Mouse (Mus musculus): ENCODE measurements around the gene Prmt1. TPM values are rescaled to one million over a fixed set of nuclear protein-coding genes. Genes with fewer than 3 reads are reported as not detected.
A peak's percentile ranks its signal among the peaks of the same experiment; 100 is the strongest.

The Prmt1 gene
- polyA plus RNA-seq, 1 experiment from 2014 or later = 909 TPM

DNA sequence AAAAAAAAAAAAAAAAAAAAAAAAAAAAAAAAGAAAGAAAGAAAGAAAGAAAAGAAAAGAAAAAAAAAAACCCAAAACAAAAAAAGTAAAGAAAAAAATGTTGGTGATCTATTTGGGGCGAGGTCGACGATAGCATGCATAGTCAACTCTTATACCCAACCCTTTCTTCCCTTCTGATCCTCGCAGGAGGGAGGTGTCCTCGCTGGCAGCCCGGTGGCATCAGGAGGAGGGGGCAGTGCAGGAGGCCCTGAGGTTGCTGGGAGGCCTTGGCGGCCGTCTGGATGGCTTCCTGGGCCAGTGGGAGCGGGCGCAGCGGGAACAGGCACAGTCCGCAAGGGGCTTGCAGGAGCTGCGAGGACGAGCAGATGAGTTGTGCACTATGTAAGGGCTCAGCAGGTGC, 32.8 kb downstream of the Prmt1 start:
- no peak for DNase-seq (ENCODE audit: extremely low spot score, low spot score)
- Histone ChIP-seq H3K9me3 (no peaks in the 10 kb centered on the region), H3K36me3 (replicated peaks) (peaks cover under 1% of the 10 kb centered on the region; the same call in 1 of the 2 replicates), H3K27me3 (ENCODE audit: poor library complexity, severe bottlenecking) (peaks cover 35% of the 10 kb centered on the region), H3K4me1 (peaks cover 32% of the 10 kb centered on the region), H3K27ac (0 out of 2 replicates have a peak overlapping the region, but pooled peaks have one; percentile 36), H3K4me3 (0 out of 2 replicates have a peak overlapping the region, but pooled peaks have one; percentile 7)
- 59% methylated on average over 14 of the region's 14 CpGs for WGBS

DNA sequence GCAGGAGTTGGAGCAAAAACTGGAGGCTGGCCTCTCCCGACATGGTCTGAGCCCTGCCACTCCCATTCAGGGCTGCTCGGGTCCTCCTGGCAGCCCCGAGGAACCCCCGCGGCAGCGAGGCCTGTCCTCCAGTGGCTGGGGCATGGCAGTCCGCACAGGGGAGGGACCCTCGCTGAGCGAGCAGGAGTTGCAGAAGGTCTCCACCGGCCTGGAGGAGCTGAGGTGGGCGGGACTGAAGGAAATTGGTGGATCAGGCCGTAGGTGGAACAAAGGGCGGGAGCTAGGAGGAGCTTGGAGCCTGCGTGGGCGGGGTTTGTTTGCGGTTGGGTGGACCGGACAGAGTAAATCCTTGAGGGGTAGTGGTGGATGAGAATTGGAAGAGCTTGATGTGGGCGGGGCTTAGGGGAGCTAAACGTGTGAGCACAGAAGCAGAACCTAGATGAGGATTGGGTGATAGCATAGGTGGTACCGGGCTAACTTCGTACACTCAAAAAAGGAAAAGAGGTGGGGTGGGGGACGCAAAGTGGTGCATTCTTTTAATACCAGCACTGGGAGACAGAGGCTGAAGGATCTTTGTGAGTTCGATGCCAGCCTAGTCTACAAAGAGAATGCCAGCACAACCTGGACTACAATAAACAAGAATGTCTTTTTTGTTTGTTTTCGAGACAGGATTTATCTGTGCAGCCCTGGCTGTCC, 33.6 kb downstream of the Prmt1 start:
- peaks cover 41% of the 10 kb centered on the region for H3K27me3 ChIP-seq (ENCODE audit: poor library complexity, severe bottlenecking)
- H3K4me3 ChIP-seq = peak overlapping the region; percentile 55
- DNase-seq (ENCODE audit: extremely low spot score, low spot score) = peak; percentile 94
- H3K9me3 ChIP-seq = no peaks in the 10 kb centered on the region
- peaks cover 37% of the 10 kb centered on the region for H3K4me1 ChIP-seq
- WGBS = 7% methylated on average over 24 of the region's 24 CpGs
- peak overlapping the region; percentile 83 for H3K27ac ChIP-seq
- H3K36me3 ChIP-seq (replicated peaks) = no peaks in the 10 kb centered on the region

- peak overlapping the region; percentile 55 for H3K4me3 ChIP-seq
- peaks cover 33% of the 10 kb centered on the region for H3K4me1 ChIP-seq
- H3K27ac ChIP-seq = peak overlapping the region; percentile 83
- H3K9me3 ChIP-seq = no peaks in the 10 kb centered on the region
- under 1% methylated on average over 10 of the region's 10 CpGs for WGBS
- peaks cover 41% of the 10 kb centered on the region for H3K27me3 ChIP-seq (ENCODE audit: poor library complexity, severe bottlenecking)
- DNase-seq (ENCODE audit: extremely low spot score, low spot score) = peak; percentile 62
- H3K36me3 ChIP-seq (replicated peaks) = no peaks in the 10 kb centered on the region
Measured at GRCm38 (mm10) chr7:44951960-44952359, 34.4 kb downstream of the Prmt1 start.

DNA sequence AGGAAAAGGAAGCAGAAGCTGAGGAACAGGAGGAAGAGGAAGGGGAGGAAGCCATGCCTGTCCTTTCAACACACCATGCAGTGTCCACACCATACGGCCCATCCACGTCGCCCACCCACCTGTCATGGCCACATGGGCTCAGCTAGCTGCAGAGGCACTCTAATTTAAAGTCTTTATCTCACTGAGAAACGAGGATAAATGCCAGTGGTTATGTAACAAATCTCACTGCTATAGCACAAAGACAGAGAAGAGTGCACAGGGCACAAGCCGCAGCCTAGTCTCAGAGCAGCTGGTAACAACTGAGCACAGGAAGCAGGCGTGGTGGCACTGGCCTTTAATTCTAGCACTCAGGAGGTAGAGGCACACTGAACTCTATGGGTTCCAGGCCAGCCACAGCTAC, 36.4 kb downstream of the Prmt1 start:
- Histone ChIP-seq H3K36me3 (replicated peaks) (no peaks in the 10 kb centered on the region), H3K4me3 (no peak overlapping the region), H3K4me1 (peaks cover 31% of the 10 kb centered on the region), H3K27ac (no peak overlapping the region), H3K27me3 (ENCODE audit: poor library complexity, severe bottlenecking) (peaks cover 41% of the 10 kb centered on the region), H3K9me3 (no peaks in the 10 kb centered on the region)
- DNase-seq (ENCODE audit: extremely low spot score, low spot score) = no peak
- 78% methylated on average over 6 of the region's 6 CpGs for WGBS

DNA sequence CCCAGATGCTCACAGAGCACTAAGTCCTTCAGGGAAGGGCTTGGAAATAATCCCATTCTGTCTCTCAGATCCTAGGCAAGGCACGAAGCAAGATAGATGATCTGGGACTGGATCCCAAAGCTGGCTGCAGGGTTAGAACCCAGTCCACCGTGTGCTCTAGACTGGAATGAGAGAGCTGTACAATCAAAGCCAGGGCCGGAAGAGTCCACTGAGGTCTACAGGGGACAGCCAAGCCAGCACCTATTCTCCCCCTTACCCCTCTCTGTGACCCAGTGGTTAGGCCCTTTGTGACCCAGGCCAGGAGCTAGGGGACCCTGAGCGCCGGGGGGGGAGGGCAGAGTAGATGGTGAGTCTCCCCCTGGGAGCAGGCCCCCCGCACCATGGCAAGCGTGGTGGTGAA, 43.5 kb downstream of the Prmt1 start, which contains the start of gene Tsks:
Tsks (plus strand) TSS at position 301 of the 400 bp plus-strand sequence.
- Histone ChIP-seq H3K27me3 (ENCODE audit: poor library complexity, severe bottlenecking) (no peaks in the 10 kb centered on the region; the same call in 1 of the 2 replicates), H3K36me3 (replicated peaks) (no peaks in the 10 kb centered on the region), H3K4me1 (0 out of 2 replicates have a peak, but pooled peaks cover 1% of the 10 kb centered on the region), H3K9me3 (no peaks in the 10 kb centered on the region), H3K4me3 (no peak within 1 kb of the TSS), H3K27ac (no peak within 1 kb of the TSS; the same call in 1 of the 2 replicates)
- WGBS = 83% methylated on average over 7 of the region's 7 CpGs
- DNase-seq (ENCODE audit: extremely low spot score, low spot score) = no peak

- H3K4me1 ChIP-seq = no peaks in the 10 kb centered on the region
Measured at GRCm38 (mm10) chr7:44938680-44939079, 47.7 kb downstream of the Prmt1 start.

GRCm38 (mm10) chr7:44929204-44930151, 56.9 kb downstream of the Prmt1 start, which contains the start of gene Ap2a1:
Gene Ap2a1, minus strand, starts transcription at chr7:44929496.
- H3K27me3 ChIP-seq (ENCODE audit: poor library complexity, severe bottlenecking) = no peaks in the 10 kb centered on the region
- WGBS = under 1% methylated on average over 84 of the region's 84 CpGs
- peaks cover 29% of the 10 kb centered on the region for H3K4me1 ChIP-seq
- peaks cover 24% of the 10 kb centered on the region for H3K36me3 ChIP-seq (replicated peaks)
- DNase-seq (ENCODE audit: extremely low spot score, low spot score) = peak; percentile 100
- peak within 1 kb of the TSS; percentile 89 for H3K27ac ChIP-seq
- H3K4me3 ChIP-seq = peak within 1 kb of the TSS; percentile 95
- H3K9me3 ChIP-seq = no peaks in the 10 kb centered on the region

More at GRCm38 (mm10) chr7:44938680-44939079, 47.7 kb downstream of the Prmt1 start:
- Histone ChIP-seq H3K36me3 (replicated peaks) (no peaks in the 10 kb centered on the region), H3K4me3 (no peak overlapping the region), H3K27me3 (ENCODE audit: poor library complexity, severe bottlenecking) (no peaks in the 10 kb centered on the region), H3K27ac (no peak overlapping the region), H3K9me3 (peaks cover 8% of the 10 kb centered on the region; the same call in 1 of the 2 replicates)
- DNase-seq (ENCODE audit: extremely low spot score, low spot score) = no peak
- 92% methylated on average over 4 of the region's 4 CpGs for WGBS

GRCm38 (mm10) chr7:44928570-44928969, 57.8 kb downstream of the Prmt1 start:
- WGBS = 6% methylated on average over 1 of the region's 1 CpGs
- no peaks in the 10 kb centered on the region for H3K9me3 ChIP-seq

More at GRCm38 (mm10) chr7:44928570-44928969, 57.8 kb downstream of the Prmt1 start:
- H3K27ac ChIP-seq = peak overlapping the region; percentile 89
- no peak for DNase-seq (ENCODE audit: extremely low spot score, low spot score)
- peaks cover 29% of the 10 kb centered on the region for H3K4me1 ChIP-seq
- peak overlapping the region; percentile 95 for H3K4me3 ChIP-seq
- H3K27me3 ChIP-seq (ENCODE audit: poor library complexity, severe bottlenecking) = no peaks in the 10 kb centered on the region
- peaks cover 33% of the 10 kb centered on the region for H3K36me3 ChIP-seq (replicated peaks)

Small RNAs within 50 kb of the gene (microRNA-seq; reads per million reads assigned to microRNA genes)
- gene Mir7054 = not detected

Other genes with a start within 250 kb of the Prmt1 start
- gene Vrk3, start 238.2 kb downstream of the Prmt1 start, polyA plus RNA-seq (2016; fragmentation: Nextera tagmentation; extraction: Ambion mirVana) = 42.1 and 43.4 TPM in 2 replicates
- 3.5 and 4.3 TPM in 2 replicates for gene Zfp473, start 235.5 kb downstream of the Prmt1 start, polyA plus RNA-seq (2016; fragmentation: Nextera tagmentation; extraction: Ambion mirVana)
- 168 and 172 TPM in 2 replicates for gene Nup62, start 170.5 kb downstream of the Prmt1 start, polyA plus RNA-seq (2016; fragmentation: Nextera tagmentation; extraction: Ambion mirVana)
- 0.85 and 1.7 TPM in 2 replicates for gene Il4i1, start 170.2 kb downstream of the Prmt1 start, polyA plus RNA-seq (2016; fragmentation: Nextera tagmentation; extraction: Ambion mirVana)
- 3.3 and 3.6 TPM in 2 replicates for gene Atf5, start 169.9 kb downstream of the Prmt1 start, polyA plus RNA-seq (2016; fragmentation: Nextera tagmentation; extraction: Ambion mirVana)
- 84.3 and 84.6 TPM in 2 replicates for gene Akt1s1, start 137.6 kb downstream of the Prmt1 start, polyA plus RNA-seq (2016; fragmentation: Nextera tagmentation; extraction: Ambion mirVana)
- gene Tbc1d17, start 137.5 kb downstream of the Prmt1 start, polyA plus RNA-seq (2016; fragmentation: Nextera tagmentation; extraction: Ambion mirVana) = 72.8 and 73.6 TPM in 2 replicates
- gene Pnkp, start 129.4 kb downstream of the Prmt1 start, polyA plus RNA-seq (2016; fragmentation: Nextera tagmentation; extraction: Ambion mirVana) = 37.8 and 39.8 TPM in 2 replicates
- 415 and 438 TPM in 2 replicates for gene Ptov1, start 116.8 kb downstream of the Prmt1 start, polyA plus RNA-seq (2016; fragmentation: Nextera tagmentation; extraction: Ambion mirVana)
- gene Med25, start 93.9 kb downstream of the Prmt1 start, polyA plus RNA-seq (2016; fragmentation: Nextera tagmentation; extraction: Ambion mirVana) = 175 and 185 TPM in 2 replicates
- gene Fuz, start 90.5 kb downstream of the Prmt1 start, polyA plus RNA-seq (2016; fragmentation: Nextera tagmentation; extraction: Ambion mirVana) = 24.8 and 25.0 TPM in 2 replicates
- gene Ap2a1, start 57.1 kb downstream of the Prmt1 start, polyA plus RNA-seq (2016; fragmentation: Nextera tagmentation; extraction: Ambion mirVana) = 69.1 and 69.5 TPM in 2 replicates
- 0.47 TPM in 1 of 2 replicates, not detected in the other for gene Tsks, start 43.4 kb downstream of the Prmt1 start, polyA plus RNA-seq (2016; fragmentation: Nextera tagmentation; extraction: Ambion mirVana)
- gene Cpt1c, start 11.7 kb downstream of the Prmt1 start, polyA plus RNA-seq (2016; fragmentation: Nextera tagmentation; extraction: Ambion mirVana) = 19.4 and 20.8 TPM in 2 replicates
- 70.5 and 76.0 TPM in 2 replicates for gene Irf3, start 11.1 kb upstream of the Prmt1 start, polyA plus RNA-seq (2016; fragmentation: Nextera tagmentation; extraction: Ambion mirVana)
- gene Bcl2l12, start 12.1 kb upstream of the Prmt1 start, polyA plus RNA-seq (2016; fragmentation: Nextera tagmentation; extraction: Ambion mirVana) = 80.7 and 83.9 TPM in 2 replicates
- gene Scaf1, start 29.8 kb upstream of the Prmt1 start, polyA plus RNA-seq (2016; fragmentation: Nextera tagmentation; extraction: Ambion mirVana) = 39.9 and 41.0 TPM in 2 replicates
- 15.0 and 16.8 TPM in 2 replicates for gene Rras, start 31.4 kb upstream of the Prmt1 start, polyA plus RNA-seq (2016; fragmentation: Nextera tagmentation; extraction: Ambion mirVana)
- gene Prr12, start 66.3 kb upstream of the Prmt1 start, polyA plus RNA-seq (2016; fragmentation: Nextera tagmentation; extraction: Ambion mirVana) = 11.9 and 12.7 TPM in 2 replicates
- gene Nosip, start 75.9 kb upstream of the Prmt1 start, polyA plus RNA-seq (2016; fragmentation: Nextera tagmentation; extraction: Ambion mirVana) = 61.2 and 67.6 TPM in 2 replicates
- gene Prrg2, start 76.1 kb upstream of the Prmt1 start, polyA plus RNA-seq (2016; fragmentation: Nextera tagmentation; extraction: Ambion mirVana) = 16.5 and 17.7 TPM in 2 replicates
- gene Rcn3, start 105.7 kb upstream of the Prmt1 start, polyA plus RNA-seq (2016; fragmentation: Nextera tagmentation; extraction: Ambion mirVana) = 101 and 113 TPM in 2 replicates
- gene Fcgrt, start 117.3 kb upstream of the Prmt1 start, polyA plus RNA-seq (2016; fragmentation: Nextera tagmentation; extraction: Ambion mirVana) = 5.5 and 5.9 TPM in 2 replicates
- gene Rps11, start 137.9 kb upstream of the Prmt1 start, polyA plus RNA-seq (2016; fragmentation: Nextera tagmentation; extraction: Ambion mirVana) = 1,843 and 1,853 TPM in 2 replicates
- 1,219 and 1,234 TPM in 2 replicates for gene Rpl13a, start 142.2 kb upstream of the Prmt1 start, polyA plus RNA-seq (2016; fragmentation: Nextera tagmentation; extraction: Ambion mirVana)
- gene Gm45713, start 149.7 kb upstream of the Prmt1 start, polyA plus RNA-seq (2016; fragmentation: Nextera tagmentation; extraction: Ambion mirVana) = 0.11 and 0.27 TPM in 2 replicates
- 1.1 and 1.4 TPM in 2 replicates for gene Flt3l, start 149.9 kb upstream of the Prmt1 start, polyA plus RNA-seq (2016; fragmentation: Nextera tagmentation; extraction: Ambion mirVana)
- 98.5 and 99.6 TPM in 2 replicates for gene Pih1d1, start 167.7 kb upstream of the Prmt1 start, polyA plus RNA-seq (2016; fragmentation: Nextera tagmentation; extraction: Ambion mirVana)
- gene Aldh16a1, start 168.0 kb upstream of the Prmt1 start, polyA plus RNA-seq (2016; fragmentation: Nextera tagmentation; extraction: Ambion mirVana) = 53.0 and 55.1 TPM in 2 replicates
- gene Slc17a7, start 177.4 kb upstream of the Prmt1 start, polyA plus RNA-seq (2016; fragmentation: Nextera tagmentation; extraction: Ambion mirVana) = 0.95 and 1.2 TPM in 2 replicates
- gene Gfy, start 193.0 kb upstream of the Prmt1 start, polyA plus RNA-seq (2016; fragmentation: Nextera tagmentation; extraction: Ambion mirVana) = 0.15 TPM in 1 of 2 replicates, not detected in the other
- 0.33 TPM in 1 of 2 replicates, not detected in the other for gene Pth2, start 194.4 kb upstream of the Prmt1 start, polyA plus RNA-seq (2016; fragmentation: Nextera tagmentation; extraction: Ambion mirVana)
- 0.57 and 0.66 TPM in 2 replicates for gene Ccdc155, start 218.3 kb upstream of the Prmt1 start, polyA plus RNA-seq (2016; fragmentation: Nextera tagmentation; extraction: Ambion mirVana)
- 1.0 TPM in 2 replicates for gene Dkkl1, start 225.6 kb upstream of the Prmt1 start, polyA plus RNA-seq (2016; fragmentation: Nextera tagmentation; extraction: Ambion mirVana)
- gene Tead2, start 229.2 kb upstream of the Prmt1 start, polyA plus RNA-seq (2016; fragmentation: Nextera tagmentation; extraction: Ambion mirVana) = 337 and 380 TPM in 2 replicates